Mouse (Mus musculus): ENCODE measurements around the gene 1700123L14Rik.
"Not testable (repeated sequence)": the region's sequence is repeated elsewhere in the genome, so short reads cannot be mapped to it uniquely, and the experiment has no call there.

1700123L14Rik gene

GRCm38 (mm10) chr6:96165818-96166379 is at the start of gene 1700123L14Rik:
TSS of gene 1700123L14Rik (minus strand) at chr6:96166243.
- no peak for DNase-seq (ENCODE audit: low spot score)

DNA sequence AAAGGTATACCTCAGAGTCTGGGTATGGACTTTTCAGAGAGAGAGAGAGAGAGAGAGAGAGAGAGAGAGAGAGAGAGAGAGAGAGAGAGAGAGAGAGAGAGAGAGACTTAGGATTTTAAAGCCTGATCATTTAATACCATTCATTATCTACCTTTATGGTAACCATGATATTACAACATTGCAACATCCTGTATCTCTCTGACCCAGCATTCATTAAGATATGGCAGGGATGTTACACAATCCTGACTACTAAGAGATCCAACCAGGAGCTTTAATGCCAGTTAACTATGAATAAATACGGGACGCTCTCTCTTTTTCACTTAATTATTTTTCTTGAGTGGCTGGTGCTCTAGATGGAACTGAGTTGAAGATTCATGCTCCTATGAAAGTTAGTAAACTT is 39.4 kb upstream of the 1700123L14Rik start:
- DNase-seq (ENCODE audit: low spot score) = no peak

- not testable (repeated sequence) for DNase-seq (ENCODE audit: low spot score)
These were observed 32.9 kb upstream of the 1700123L14Rik start for GRCm38 (mm10) chr6:96198991-96199390.

- no peak for DNase-seq (ENCODE audit: low spot score)
These were observed 20.5 kb upstream of the 1700123L14Rik start for GRCm38 (mm10) chr6:96186517-96186916.

DNA sequence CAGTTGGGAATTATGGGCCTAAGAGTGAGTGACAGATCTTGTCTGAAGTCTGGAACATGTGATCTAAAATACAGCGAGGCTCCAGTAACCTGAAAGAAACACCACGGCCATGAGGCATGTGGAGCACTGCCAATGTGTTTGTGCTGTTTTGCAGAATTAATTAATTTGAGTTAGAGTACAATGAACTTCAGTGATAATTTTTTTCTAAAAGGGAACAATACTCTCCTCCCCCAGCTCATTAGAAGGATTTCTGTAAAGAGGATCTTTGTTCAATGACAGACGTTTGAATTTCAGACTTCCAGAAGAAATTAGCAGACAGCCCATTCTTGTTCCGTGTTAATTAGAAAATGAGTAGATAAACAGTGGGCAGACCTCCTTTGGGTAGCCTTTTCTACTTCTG is 17.3 kb upstream of the 1700123L14Rik start:
- DNase-seq (ENCODE audit: low spot score) = no peak

DNA sequence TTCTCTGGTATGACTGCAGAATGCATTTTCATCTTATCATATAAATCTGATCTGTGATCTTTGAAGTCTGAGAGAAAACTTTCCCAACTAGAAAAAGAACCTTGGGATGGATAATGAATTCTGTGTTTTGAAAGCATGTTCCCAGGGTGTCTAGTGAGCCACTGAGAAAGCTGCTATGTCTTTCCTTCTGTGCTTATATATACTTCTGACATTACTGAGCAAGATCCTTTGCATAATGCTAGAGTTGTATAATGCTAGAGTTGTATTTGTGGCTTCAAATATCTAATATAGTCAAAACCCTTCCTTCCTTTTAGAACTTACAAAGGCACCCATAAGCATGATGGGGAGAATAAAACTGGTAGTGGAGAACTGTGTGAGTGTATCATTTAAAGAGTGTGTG is 12.5 kb upstream of the 1700123L14Rik start:
- no peak for DNase-seq (ENCODE audit: low spot score)

DNA sequence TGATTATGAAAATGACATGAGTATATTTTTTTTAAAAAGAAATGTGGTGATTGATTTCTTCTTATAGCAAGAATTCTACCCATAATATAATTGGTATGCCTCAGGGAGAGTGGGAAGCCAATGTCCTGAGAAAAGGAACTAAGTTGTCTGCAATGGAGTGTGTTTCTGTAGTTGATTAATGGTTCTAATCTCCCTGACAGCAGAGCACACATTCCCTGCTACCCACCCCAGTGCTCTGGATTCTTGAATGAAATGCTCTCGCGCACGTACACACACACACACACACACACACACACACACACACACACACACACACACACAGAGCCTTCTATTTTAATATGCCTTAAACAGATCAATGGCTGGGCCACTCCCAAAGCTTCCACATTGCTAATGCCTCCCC is 7.6 kb upstream of the 1700123L14Rik start:
- no peak for DNase-seq (ENCODE audit: low spot score)

GRCm38 (mm10) chr6:96167031-96167430 is 988 bp upstream of the 1700123L14Rik start:
- no peak for DNase-seq (ENCODE audit: low spot score)

DNA sequence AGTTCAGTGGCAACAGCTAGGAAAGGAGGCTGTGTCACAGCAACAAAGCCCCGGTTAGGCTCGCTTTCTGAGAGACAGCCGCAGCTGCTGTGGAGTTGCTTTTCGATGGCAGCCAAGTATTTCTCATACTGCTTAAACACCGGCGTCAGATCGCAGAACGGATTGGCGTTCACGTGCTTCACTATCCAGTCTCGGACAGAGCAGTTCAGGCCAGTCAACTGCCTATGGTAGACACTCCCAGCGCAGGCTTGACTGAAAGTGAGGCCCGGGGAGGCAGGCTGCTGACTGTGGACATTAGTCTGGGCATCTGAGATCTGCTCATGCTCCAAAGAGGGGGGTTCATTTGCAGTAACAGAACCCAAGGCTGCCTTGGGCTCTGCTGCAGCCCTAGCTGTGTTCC is 640 bp downstream of the 1700123L14Rik start:
- DNase-seq (ENCODE audit: low spot score) = no peak

DNA sequence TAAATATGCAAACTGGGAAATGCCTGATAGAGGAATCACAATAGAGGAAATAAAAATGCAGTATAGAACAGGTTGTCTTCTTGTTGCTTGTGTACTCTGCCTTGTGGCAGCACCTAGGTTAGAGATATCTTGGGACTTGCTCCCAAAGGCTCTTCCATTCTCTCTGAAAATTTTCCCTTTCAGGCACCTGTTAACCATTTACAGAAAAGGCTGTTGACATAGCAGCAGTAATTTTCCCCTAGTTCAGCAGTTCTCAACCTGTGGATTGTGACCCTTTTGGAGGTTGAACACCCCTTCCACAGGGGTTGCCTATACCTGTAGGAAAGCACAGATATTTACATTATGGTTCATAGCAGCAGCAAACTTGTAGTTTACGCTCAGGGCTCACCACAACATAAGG is 22.7 kb downstream of the 1700123L14Rik start:
- no peak for DNase-seq (ENCODE audit: low spot score)

- DNase-seq (ENCODE audit: low spot score) = peak; percentile 27
These were observed 49.3 kb downstream of the 1700123L14Rik start for GRCm38 (mm10) chr6:96116534-96117272.

DNA sequence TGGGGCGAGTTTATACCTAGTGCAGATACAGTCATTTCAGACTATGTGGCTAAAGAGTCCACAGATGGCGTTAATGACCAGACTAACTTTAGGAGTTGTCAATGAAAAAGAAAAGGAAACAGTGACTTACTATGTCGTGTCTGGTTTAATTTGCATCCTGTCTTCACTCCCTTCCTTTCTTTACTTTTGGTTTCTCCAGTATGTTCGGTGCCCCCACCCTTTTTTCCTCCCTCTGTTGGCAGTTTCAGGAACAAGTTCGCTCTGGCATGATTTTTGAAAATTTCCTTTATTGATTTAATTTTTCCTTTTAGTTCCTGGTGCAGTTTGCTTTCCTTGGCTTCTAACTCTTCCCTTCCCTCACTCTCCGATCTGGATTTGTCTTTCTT is 49.9 kb downstream of the 1700123L14Rik start:
- DNase-seq (ENCODE audit: low spot score) = no peak
